Mouse (Mus musculus) C2C12 (cell line): ENCODE measurements around the gene Mgat4c. TPM values are rescaled to one million over a fixed set of nuclear protein-coding genes. Genes with fewer than 3 reads are reported as not detected.

Source experiments
- H3K27me3 ChIP-seq: one replicate; pipeline ENCODE4 v1.6.1; 2011; ENCODE audit not compliant: control insufficient read depth, insufficient read depth, insufficient read length
- H3K36me3 ChIP-seq: one replicate; pipeline ENCODE4 v1.6.1; 2011; ENCODE audit not compliant: control insufficient read depth, insufficient read depth
- H3K4me3 ChIP-seq: one replicate; pipeline ENCODE4 v1.5.1; 2011; ENCODE audit warnings: mild to moderate bottlenecking, control low read depth; ENCODE audit not compliant: poor library complexity, insufficient read depth, severe bottlenecking
- H3K79me2 ChIP-seq: one replicate; pipeline ENCODE4 v1.6.1; 2011; ENCODE audit not compliant: control insufficient read depth, insufficient read depth
- H3K79me3 ChIP-seq: one replicate; pipeline ENCODE4 v1.6.1; 2011; ENCODE audit warnings: low read depth, control low read depth
- H3ac ChIP-seq: one replicate; pipeline ENCODE3; 2011; ENCODE audit warnings: low read depth; ENCODE audit not compliant: control insufficient read depth, insufficient read length
- CEBPB ChIP-seq: IDR thresholded peaks from one replicate; pipeline ENCODE4 v1.6.1; 2011; ENCODE audit warnings: low read depth, mild to moderate bottlenecking, control low read depth, moderate library complexity
- CTCF ChIP-seq: IDR thresholded peaks from one replicate; pipeline ENCODE4 v1.5.1; 2011; ENCODE audit not compliant: control insufficient read depth, insufficient read depth, insufficient read length
- FOSL1 ChIP-seq: IDR thresholded peaks from one replicate; pipeline ENCODE4 v1.8.0; 2011; ENCODE audit warnings: mild to moderate bottlenecking, low read length; ENCODE audit not compliant: poor library complexity, insufficient read depth, severe bottlenecking
- MAX ChIP-seq: IDR thresholded peaks from one replicate; pipeline ENCODE4 v1.6.1; 2011; ENCODE audit warnings: mild to moderate bottlenecking, control low read depth
- MYOD1 ChIP-seq: IDR thresholded peaks from one replicate; pipeline ENCODE4 v1.6.1; 2011; ENCODE audit warnings: low read depth; ENCODE audit not compliant: control insufficient read depth, insufficient read length
- MYOG ChIP-seq: IDR thresholded peaks from one replicate; pipeline ENCODE4 v1.6.1; 2011; ENCODE audit not compliant: control insufficient read depth, insufficient read length; ENCODE audit errors: extremely low read depth
- USF1 ChIP-seq: IDR thresholded peaks from one replicate; pipeline ENCODE4 v1.6.1; 2011; ENCODE audit warnings: low read depth, mild to moderate bottlenecking, control low read depth, moderate library complexity
- polyA plus RNA-seq: library from polyadenylated mRNA; unstranded; fragments of >200 nt; fragmentation: generic; extraction: Trizol; gene quantifications from one replicate; pipeline ENCODE4 v1.2.1, GENCODE M21; 2012; ENCODE audit warnings: missing spikeins

Mgat4c gene
- polyA plus RNA-seq, 1 experiment: not detected

DNA sequence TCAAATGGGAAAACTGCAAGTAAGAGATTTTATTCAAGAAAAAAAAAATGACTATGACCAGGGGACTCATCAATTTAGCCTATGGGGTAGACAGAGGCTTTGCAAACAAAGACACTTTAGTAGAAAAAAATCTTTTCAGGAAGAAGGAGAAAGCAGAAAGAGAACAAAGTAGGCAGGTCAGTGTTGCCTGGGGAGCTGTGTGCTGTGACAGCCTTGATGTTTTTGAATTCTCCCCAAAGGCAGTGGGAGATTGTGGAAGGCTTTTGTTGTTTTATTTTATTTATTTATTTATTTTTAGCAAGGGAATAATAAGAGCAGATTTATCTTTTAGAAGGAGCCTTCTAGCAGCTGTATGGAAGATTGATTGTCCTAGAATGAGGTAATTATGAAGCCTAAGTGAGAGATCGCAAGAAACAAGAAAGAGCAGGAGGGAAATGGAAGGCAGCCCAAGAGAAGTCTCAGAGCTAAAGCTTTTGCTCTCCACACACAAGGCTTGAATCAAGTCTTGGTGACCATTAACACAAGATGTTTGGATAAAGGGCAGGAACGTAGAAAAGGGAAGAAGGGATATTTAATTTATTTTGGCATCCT is 375.8 kb downstream of the Mgat4c start:
- no peak overlapping the region for H3ac ChIP-seq
- no peaks in the 10 kb centered on the region for H3K79me2 ChIP-seq
- no peaks in the 10 kb centered on the region for H3K27me3 ChIP-seq
- TF ChIP-seq MYOG (no peak), USF1 (no peak), FOSL1 (no peak), MYOD1 (no peak), CEBPB (no peak), CTCF (no peak), MAX (no peak)
- H3K79me3 ChIP-seq: no peaks in the 10 kb centered on the region
- H3K4me3 ChIP-seq: no peak overlapping the region
- no peaks in the 10 kb centered on the region for H3K36me3 ChIP-seq

DNA sequence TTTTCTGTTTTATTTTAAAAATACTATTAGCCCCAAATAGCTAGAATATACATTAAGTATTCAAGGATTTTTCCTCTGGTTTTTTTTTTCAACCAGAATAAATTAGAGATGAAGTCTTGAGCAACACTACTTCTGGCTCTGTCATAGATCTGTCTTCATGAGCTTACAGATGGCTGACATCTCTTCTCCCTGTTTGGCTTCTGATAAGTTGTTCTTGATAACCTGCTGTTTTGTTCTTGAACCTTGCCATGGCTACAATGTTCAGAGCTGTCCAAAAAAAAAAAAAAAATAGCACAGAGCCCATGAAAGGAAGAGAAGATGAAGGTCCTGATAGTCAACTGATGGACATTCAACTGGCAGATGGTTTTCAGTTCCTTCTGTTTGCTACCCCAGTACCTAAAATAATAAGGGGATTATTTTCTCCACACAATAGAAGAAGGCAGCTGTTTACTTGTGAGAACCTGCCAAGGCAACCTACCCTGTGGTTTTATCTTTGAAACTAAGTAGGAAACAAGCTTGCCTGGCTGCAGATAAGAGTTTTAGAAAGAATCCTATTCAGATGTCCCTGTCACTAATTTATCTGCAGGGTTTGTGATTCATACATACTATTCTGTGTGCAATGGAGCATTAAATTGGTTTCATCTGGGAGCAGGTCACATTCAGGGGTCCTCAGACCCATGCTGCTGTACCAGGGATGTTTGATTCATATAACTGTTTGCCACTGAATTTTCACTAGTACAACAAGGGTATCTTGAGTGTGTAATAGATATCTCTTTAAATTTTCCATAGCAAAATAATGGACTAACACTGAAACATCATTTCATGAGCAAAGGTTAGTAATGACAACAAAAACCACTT is 393.5 kb downstream of the Mgat4c start:
- TF ChIP-seq USF1 (no peak), CEBPB (no peak), FOSL1 (no peak), MAX (no peak), CTCF (no peak), MYOD1 (no peak), MYOG (no peak)
- Histone ChIP-seq H3K79me3 (no peaks in the 10 kb centered on the region), H3K4me3 (no peak overlapping the region), H3K27me3 (no peaks in the 10 kb centered on the region), H3ac (no peak overlapping the region), H3K79me2 (no peaks in the 10 kb centered on the region), H3K36me3 (no peaks in the 10 kb centered on the region)

DNA sequence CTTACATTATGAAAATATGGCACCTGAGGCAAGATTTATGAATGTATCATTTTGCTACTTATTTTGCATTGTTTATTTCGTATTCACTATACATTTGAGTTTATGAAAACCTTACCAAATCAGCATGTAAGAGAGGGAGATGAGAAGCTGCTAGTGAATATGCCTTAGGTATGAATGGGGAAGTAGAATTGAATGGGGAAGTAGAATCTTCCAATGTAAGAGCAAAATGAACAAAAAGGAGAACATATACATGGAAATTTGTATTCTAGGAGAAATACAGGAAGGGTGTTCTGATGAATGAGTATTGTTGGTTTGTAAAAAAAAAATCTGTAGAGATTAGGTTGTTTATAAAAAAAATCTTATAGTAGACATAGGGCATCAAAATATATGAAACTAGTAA is 441.9 kb downstream of the Mgat4c start:
- Histone ChIP-seq H3K27me3 (no peaks in the 10 kb centered on the region), H3K79me3 (no peaks in the 10 kb centered on the region), H3K79me2 (no peaks in the 10 kb centered on the region), H3ac (no peak overlapping the region), H3K36me3 (no peaks in the 10 kb centered on the region), H3K4me3 (no peak overlapping the region)
- no peak for TF ChIP-seq CTCF
- no peak for TF ChIP-seq CEBPB
- TF ChIP-seq USF1: no peak
- TF ChIP-seq MYOG: no peak
- no peak for TF ChIP-seq FOSL1

DNA sequence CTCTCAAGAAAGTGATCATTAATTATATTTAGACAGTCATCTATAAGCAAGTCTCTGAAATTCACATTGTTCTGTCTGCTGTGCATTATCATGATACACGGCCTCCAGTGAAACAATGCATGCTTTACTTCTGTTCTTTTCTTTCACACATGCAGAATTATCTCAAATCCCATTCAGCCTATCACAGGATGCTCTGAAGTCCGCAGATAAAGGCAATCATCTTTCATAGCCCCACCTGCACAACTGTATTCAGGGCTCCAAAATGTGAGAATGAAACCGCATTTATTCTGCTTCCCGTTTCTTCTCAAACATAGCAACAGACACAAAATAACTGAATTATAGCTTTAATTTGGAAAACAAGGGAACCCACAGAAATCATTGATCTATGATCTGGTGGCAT is 446.1 kb downstream of the Mgat4c start:
- Histone ChIP-seq H3ac (no peak overlapping the region), H3K4me3 (no peak overlapping the region), H3K36me3 (no peaks in the 10 kb centered on the region), H3K27me3 (no peaks in the 10 kb centered on the region), H3K79me3 (no peaks in the 10 kb centered on the region), H3K79me2 (no peaks in the 10 kb centered on the region)
- TF ChIP-seq MAX (no peak), MYOG (no peak), MYOD1 (no peak), CTCF (no peak), CEBPB (no peak), FOSL1 (no peak), USF1 (no peak)

DNA sequence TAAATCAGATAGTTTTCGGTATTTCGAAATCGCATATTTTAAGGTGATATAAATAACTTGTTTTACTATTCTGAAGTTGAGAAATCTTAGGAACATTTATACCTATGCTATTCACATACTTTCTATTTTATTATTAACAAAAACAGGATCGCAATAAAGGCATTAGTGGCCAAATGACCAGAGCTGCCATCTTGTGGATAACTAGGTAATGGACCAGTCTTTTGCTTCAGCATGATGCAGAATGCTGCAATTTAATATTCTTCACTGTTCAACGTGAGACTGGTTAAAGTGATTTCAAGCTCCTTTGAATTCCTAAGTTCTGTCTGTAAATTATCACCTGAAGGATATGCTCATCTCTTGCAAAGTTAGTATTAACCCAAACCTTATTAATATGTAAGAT is 473.6 kb downstream of the Mgat4c start:
- Histone ChIP-seq H3K79me2 (no peaks in the 10 kb centered on the region), H3ac (no peak overlapping the region), H3K79me3 (no peaks in the 10 kb centered on the region), H3K36me3 (no peaks in the 10 kb centered on the region), H3K4me3 (no peak overlapping the region), H3K27me3 (no peaks in the 10 kb centered on the region)
- TF ChIP-seq MYOG (no peak), CEBPB (no peak), MAX (no peak), MYOD1 (no peak), CTCF (no peak)

DNA sequence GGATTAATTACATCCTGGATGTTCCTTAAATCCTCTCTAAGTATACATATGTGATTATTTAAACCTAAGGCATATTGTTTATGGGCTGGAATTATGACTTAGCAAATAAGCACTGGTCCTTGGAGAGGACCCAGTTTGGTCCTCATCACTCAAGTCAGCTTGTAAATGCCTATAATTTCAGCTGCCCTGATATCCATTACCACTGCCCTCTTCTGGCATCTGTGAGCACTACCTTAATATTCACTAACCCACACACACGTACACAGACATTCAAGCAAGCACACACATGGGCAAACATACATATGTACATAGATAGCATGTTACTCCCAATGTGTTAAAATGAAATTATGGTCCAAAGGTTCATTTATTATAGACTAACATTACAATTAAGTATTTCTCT is 474.6 kb downstream of the Mgat4c start:
- H3K36me3 ChIP-seq: no peaks in the 10 kb centered on the region
- H3ac ChIP-seq: no peak overlapping the region
- H3K79me2 ChIP-seq: no peaks in the 10 kb centered on the region
- H3K79me3 ChIP-seq: no peaks in the 10 kb centered on the region
- TF ChIP-seq MAX (no peak), CTCF (no peak)
- no peaks in the 10 kb centered on the region for H3K27me3 ChIP-seq
- H3K4me3 ChIP-seq: no peak overlapping the region
